Mouse (Mus musculus) stomach, postnatal 0 days (tissue): ENCODE data around the gene Rprd1b.

Source experiments
- CTCF ChIP-seq: IDR thresholded peaks from 2 replicates; pipeline ENCODE4 v1.5.1; 2016; ENCODE audit warnings: antibody characterized with exemption, low read depth, mild to moderate bottlenecking, moderate library complexity
- EP300 ChIP-seq: optimal IDR thresholded peaks from 2 replicates; pipeline ENCODE3; 2016; ENCODE audit warnings: antibody characterized with exemption

GRCm38 (mm10) chr2:158133050-158133449 is 104.8 kb downstream of the Rprd1b start:
- TF ChIP-seq CTCF, result no peak
- no peak for TF ChIP-seq EP300
